Mouse (Mus musculus) small intestine, adult 2 months (tissue): ENCODE measurements around the gene Dok1. TPM values are rescaled to one million over a fixed set of nuclear protein-coding genes. Genes with fewer than 3 reads are reported as not detected.

ENCODE experiments used
- H3K27ac ChIP-seq: fragments of 200-500 bp; 2 replicates; pipeline ENCODE4 v1.5.1; 2012; ENCODE audit warnings: low read depth, low read length, control low read depth, inconsistent platforms; ENCODE audit not compliant: insufficient read depth
- H3K27me3 ChIP-seq: fragments of 200-500 bp; 2 replicates; pipeline ENCODE4 v1.6.1; 2012; ENCODE audit warnings: mild to moderate bottlenecking, moderate library complexity, low read length, inconsistent platforms; ENCODE audit not compliant: control insufficient read depth, insufficient read depth
- H3K36me3 ChIP-seq: fragments of 200-500 bp; 2 replicates; pipeline ENCODE4 v1.6.1; 2012; ENCODE audit warnings: mild to moderate bottlenecking, low read length, control low read depth, inconsistent platforms; ENCODE audit not compliant: control insufficient read depth, insufficient read depth
- H3K4me1 ChIP-seq: fragments of 200-500 bp; 2 replicates; pipeline ENCODE4 v1.6.1; 2012; ENCODE audit warnings: low read length, inconsistent platforms, mixed read lengths; ENCODE audit not compliant: control insufficient read depth, insufficient read depth, insufficient read length
- H3K4me3 ChIP-seq: fragments of 200-500 bp; 2 replicates; pipeline ENCODE4 v1.5.1; 2012; ENCODE audit warnings: low read depth, mild to moderate bottlenecking, control low read depth, inconsistent platforms, low read length, moderate library complexity
- CTCF ChIP-seq: fragments of 200-500 bp; IDR thresholded peaks from 2 replicates; pipeline ENCODE4 v1.5.1; 2012; ENCODE audit warnings: low read depth, mild to moderate bottlenecking, control low read depth, inconsistent platforms, low read length, moderate library complexity, mixed read lengths; ENCODE audit not compliant: insufficient replicate concordance, insufficient read length; ENCODE audit errors: extremely low read depth
- POLR2A ChIP-seq: fragments of 200-500 bp; IDR thresholded peaks from 2 replicates; pipeline ENCODE4 v1.6.1; 2012; ENCODE audit warnings: low read depth, mild to moderate bottlenecking, control low read depth, inconsistent platforms, low read length, moderate library complexity
- WGBS: fragments of 180-500 bp; shearing (Covaris S2); methylation state at CpG from one replicate; pipeline ENCODE4 v1.1.7; 2018; 5-methylcytosine and 5-hydroxymethylcytosine counted together
- polyA plus RNA-seq: library from polyadenylated mRNA; depleted of rRNA; stranded (reverse); fragments of >200 nt; gene quantifications from 2 replicates; pipeline ENCODE4 v1.2.3, GENCODE M21; 2012

Gene Dok1
- polyA plus RNA-seq, 1 experiment = 6.1 TPM

DNA sequence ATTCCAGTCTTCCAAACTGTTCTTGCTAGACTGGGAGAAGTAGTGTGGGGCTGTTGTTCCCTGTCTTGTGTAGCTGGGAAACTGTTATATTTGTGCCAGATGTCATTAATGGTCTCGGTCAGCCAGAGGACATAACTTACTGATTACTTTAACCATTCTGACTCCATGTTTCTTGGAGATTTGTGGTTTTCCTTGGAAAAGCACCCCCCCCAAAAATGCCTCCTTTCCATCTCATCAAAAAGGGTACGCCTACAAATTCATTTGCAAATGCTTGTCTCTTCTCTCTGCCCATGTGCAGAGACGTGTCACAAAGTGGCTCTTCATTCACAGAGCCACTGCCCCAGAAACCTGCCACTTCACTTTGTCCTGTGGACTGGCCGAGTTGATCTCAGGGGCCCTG lies 8.8 kb downstream of the Dok1 start:
- Histone ChIP-seq H3K4me3 (no peak overlapping the region), H3K36me3 (no peaks in the 10 kb centered on the region), H3K27ac (no peak overlapping the region), H3K27me3 (no peaks in the 10 kb centered on the region), H3K4me1 (no peaks in the 10 kb centered on the region)
- WGBS = 70% methylated on average over 4 of the region's 4 CpGs
- TF ChIP-seq POLR2A (no peak), CTCF (no peak)

DNA sequence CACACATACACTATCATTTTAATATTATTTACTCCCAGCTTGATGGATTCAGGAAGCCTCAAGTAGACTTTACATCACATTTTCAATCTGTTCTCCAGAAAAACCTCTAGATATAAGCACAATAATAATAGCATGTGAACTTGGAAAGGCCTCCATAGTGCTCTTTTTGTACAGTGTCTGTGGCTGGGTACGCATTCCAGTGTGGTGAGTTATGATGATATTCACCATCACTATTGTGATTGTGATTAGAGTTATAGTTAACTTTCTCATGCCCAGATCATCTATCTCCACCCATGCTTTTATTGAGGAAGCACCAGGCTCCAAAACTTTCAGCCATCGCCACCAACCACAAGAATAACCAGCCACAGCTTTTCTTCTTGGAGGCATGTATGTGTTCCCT lies 9.5 kb downstream of the Dok1 start:
- Histone ChIP-seq H3K27me3 (no peaks in the 10 kb centered on the region), H3K4me1 (no peaks in the 10 kb centered on the region), H3K36me3 (no peaks in the 10 kb centered on the region), H3K27ac (no peak overlapping the region), H3K4me3 (no peak overlapping the region)
- no peak for TF ChIP-seq POLR2A
- TF ChIP-seq CTCF = no peak
- WGBS = 88% methylated on average over 2 of the region's 2 CpGs

DNA sequence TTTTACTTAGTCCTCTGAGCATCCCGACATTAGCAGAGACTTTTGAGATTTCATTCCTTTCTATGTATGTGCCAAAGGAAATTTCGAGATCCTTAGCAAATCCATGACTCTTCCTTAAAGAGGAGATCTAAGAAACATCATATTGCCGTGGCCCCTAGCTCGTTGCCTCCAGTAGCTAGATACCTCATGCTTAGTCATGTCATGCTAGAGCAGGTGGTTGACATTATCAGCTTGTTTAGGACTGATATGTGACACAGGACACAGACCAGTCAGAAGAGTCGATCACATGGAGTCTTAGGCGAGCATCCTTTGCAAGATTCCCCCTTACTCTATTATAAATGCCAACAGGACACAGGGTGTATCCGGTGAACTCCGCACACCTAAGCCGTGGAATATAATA lies 10.3 kb downstream of the Dok1 start:
- H3K4me1 ChIP-seq = no peaks in the 10 kb centered on the region
- H3K27ac ChIP-seq = no peak overlapping the region
- 84% methylated on average over 9 of the region's 9 CpGs for WGBS
- no peak for TF ChIP-seq POLR2A
- TF ChIP-seq CTCF = no peak
- H3K36me3 ChIP-seq = no peaks in the 10 kb centered on the region
- no peak overlapping the region for H3K4me3 ChIP-seq
- H3K27me3 ChIP-seq = no peaks in the 10 kb centered on the region

DNA sequence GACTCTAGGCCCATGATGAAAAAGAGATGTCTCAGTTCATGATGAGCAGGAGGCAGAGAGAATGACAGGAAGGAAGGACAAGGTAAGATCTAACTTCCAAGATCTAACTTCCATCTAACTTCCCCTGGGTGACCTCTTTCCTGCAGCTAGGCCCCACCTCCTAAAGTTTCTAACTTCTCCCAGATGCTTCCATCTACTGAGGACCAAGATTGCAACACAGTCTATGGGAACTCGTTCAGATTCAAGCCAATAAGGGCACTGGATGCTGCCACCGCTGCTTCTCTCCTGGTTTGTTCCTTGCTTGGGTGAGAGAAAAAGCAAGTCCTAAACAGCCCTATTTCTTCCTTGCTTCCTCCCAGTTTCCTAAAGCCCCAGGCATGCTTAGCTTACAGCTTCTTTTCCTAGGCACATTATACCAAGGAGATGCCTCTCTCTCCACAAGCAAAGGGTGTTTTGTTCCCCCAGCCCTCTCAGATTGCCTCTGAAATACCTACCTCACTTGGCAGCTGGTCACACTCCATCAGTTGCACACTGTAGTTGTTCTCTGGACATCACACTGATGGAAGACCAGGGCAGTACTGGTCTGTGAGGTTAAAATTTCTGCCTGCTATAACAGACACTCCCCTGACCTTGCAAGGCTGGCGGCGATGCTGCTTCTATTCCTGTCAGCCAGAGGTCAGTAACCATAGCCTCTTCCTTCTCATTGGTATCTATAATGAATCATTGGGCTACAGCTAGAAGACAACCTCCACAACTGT lies 12.3 kb downstream of the Dok1 start:
- H3K36me3 ChIP-seq = no peaks in the 10 kb centered on the region
- 84% methylated on average over 4 of the region's 4 CpGs for WGBS
- no peak overlapping the region for H3K27ac ChIP-seq
- H3K4me1 ChIP-seq = peaks cover 11% of the 10 kb centered on the region; the same call in 1 of the 2 replicates
- H3K4me3 ChIP-seq = no peak overlapping the region
- TF ChIP-seq POLR2A (no peak), CTCF (no peak)
- H3K27me3 ChIP-seq = no peaks in the 10 kb centered on the region

DNA sequence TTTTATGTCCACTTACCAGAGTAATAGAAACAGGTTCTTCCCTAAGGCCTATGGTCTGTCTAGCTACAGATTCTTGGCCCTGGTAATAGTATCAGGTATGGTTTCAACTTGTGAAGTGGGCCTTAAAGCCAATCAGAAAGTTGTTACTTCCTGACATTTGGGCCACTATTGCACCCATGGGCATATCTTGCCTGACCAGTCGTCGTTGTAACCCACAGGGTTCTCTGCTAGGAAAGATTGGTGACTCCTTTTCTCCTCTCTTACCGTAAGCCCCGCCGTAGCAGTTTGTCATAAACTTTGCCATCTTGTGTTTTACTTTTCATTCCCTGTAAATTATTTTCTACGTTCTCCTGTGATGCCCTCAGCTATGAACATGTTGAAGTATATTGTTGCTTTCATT lies 13.2 kb downstream of the Dok1 start:
- 87% methylated on average over 6 of the region's 6 CpGs for WGBS
- Histone ChIP-seq H3K27me3 (no peaks in the 10 kb centered on the region), H3K27ac (no peak overlapping the region), H3K4me3 (no peak overlapping the region), H3K4me1 (peaks cover 13% of the 10 kb centered on the region; the same call in 1 of the 2 replicates), H3K36me3 (no peaks in the 10 kb centered on the region)
- TF ChIP-seq POLR2A (no peak), CTCF (no peak)

DNA sequence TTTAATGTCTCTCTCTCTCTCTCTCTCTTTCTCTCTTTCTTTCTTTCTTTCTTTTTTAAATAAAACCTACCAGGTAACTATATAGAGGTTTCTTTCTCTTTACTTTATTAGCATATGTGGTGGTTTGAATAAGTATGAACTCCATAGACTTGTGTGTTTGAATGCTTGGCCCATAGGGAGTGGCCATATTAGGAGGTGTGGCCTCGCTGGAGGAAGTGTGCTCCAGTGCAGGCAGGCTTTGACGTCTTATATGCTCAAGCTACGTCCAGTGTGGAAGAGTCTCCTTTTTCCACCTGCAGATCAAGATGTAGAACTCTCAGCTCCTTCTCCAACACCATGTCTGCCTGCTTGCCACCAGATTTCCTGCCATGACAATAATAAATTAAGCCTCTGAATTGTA lies 14.2 kb downstream of the Dok1 start:
- no peak overlapping the region for H3K27ac ChIP-seq
- peaks cover 16% of the 10 kb centered on the region; the same call in 1 of the 2 replicates for H3K4me1 ChIP-seq
- no peak overlapping the region for H3K4me3 ChIP-seq
- WGBS = 82% methylated on average over 3 of the region's 3 CpGs
- TF ChIP-seq POLR2A (no peak), CTCF (no peak)
- H3K36me3 ChIP-seq = no peaks in the 10 kb centered on the region
- H3K27me3 ChIP-seq = no peaks in the 10 kb centered on the region

DNA sequence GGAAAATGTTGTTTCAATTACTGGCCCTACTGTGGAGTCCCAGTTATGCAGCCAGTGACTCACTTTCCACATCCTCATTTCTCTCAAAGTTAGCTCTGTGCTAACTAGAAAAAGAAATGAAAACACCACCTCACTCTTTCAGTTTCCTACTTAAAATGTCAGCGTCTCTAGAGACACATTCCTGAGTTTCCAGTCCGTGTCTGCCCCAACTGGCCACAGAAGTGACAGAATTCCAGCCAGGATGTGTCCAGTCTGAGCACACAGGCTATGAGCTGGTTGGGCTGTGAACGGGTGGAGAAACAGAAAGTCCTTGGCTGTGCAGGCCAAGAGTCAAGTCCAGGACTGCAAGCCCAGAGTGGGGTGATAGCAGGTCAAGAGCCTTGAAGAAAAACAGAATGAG lies 16.1 kb downstream of the Dok1 start:
- Histone ChIP-seq H3K27ac (no peak overlapping the region), H3K4me1 (peaks cover 16% of the 10 kb centered on the region; the same call in 1 of the 2 replicates), H3K36me3 (no peaks in the 10 kb centered on the region), H3K27me3 (no peaks in the 10 kb centered on the region), H3K4me3 (no peak overlapping the region)
- WGBS = 40% methylated on average over 3 of the region's 3 CpGs
- TF ChIP-seq CTCF (no peak), POLR2A (no peak)
